Mouse (Mus musculus) brain, adult 2 months (tissue): Measurements from ENCODE around the gene Pih1d1.

ENCODE experiments used
- DNase-seq: peaks from one replicate; pipeline ENCODE4 v3.0.0; 2011; ENCODE audit warnings: low read depth, low spot score

The Pih1d1 gene

GRCm38 (mm10) chr7:45167761-45168445 lies 13.8 kb downstream of the Pih1d1 start:
- peak; percentile 88 for DNase-seq

GRCm38 (mm10) chr7:45168656-45169055 lies 14.6 kb downstream of the Pih1d1 start:
- DNase-seq, result peak; percentile 42

GRCm38 (mm10) chr7:45169495-45169894 lies 15.4 kb downstream of the Pih1d1 start:
- peak; percentile 86 for DNase-seq

GRCm38 (mm10) chr7:45172974-45173373 lies 18.9 kb downstream of the Pih1d1 start:
- no peak for DNase-seq

- peak; percentile 69 for DNase-seq
Observed at GRCm38 (mm10) chr7:45173772-45174171, 19.7 kb downstream of the Pih1d1 start.

GRCm38 (mm10) chr7:45174567-45175280 lies 20.6 kb downstream of the Pih1d1 start:
- no peak for DNase-seq

- DNase-seq, result no peak
Observed at GRCm38 (mm10) chr7:45175398-45175797, 21.3 kb downstream of the Pih1d1 start.

GRCm38 (mm10) chr7:45175929-45176328 lies 21.8 kb downstream of the Pih1d1 start:
- DNase-seq, result no peak

- no peak for DNase-seq
Observed at GRCm38 (mm10) chr7:45176356-45176755, 22.3 kb downstream of the Pih1d1 start.

- DNase-seq, result no peak
Observed at GRCm38 (mm10) chr7:45178550-45178949, 24.4 kb downstream of the Pih1d1 start.

- no peak for DNase-seq
Observed at GRCm38 (mm10) chr7:45179469-45179868, 25.4 kb downstream of the Pih1d1 start, which contains the start of gene Gfy. Gene Gfy (minus strand): TSS chr7:45179569.

GRCm38 (mm10) chr7:45180896-45181477 lies 26.9 kb downstream of the Pih1d1 start, which contains the start of gene Pth2:
Gene Pth2 (plus strand): TSS chr7:45180995.
- DNase-seq, result no peak

GRCm38 (mm10) chr7:45181540-45181939 lies 27.4 kb downstream of the Pih1d1 start:
- no peak for DNase-seq

GRCm38 (mm10) chr7:45182199-45182601 lies 28.1 kb downstream of the Pih1d1 start:
- peak; percentile 96 for DNase-seq

GRCm38 (mm10) chr7:45182606-45183005 lies 28.5 kb downstream of the Pih1d1 start:
- peak; percentile 50 for DNase-seq

GRCm38 (mm10) chr7:45183672-45184071 lies 29.6 kb downstream of the Pih1d1 start:
- DNase-seq, result no peak

GRCm38 (mm10) chr7:45185921-45186320 lies 31.8 kb downstream of the Pih1d1 start:
- no peak for DNase-seq

GRCm38 (mm10) chr7:45189600-45189999 lies 35.5 kb downstream of the Pih1d1 start:
- DNase-seq, result peak; percentile 82

- DNase-seq, result peak; percentile 56
Observed at GRCm38 (mm10) chr7:45190186-45190585, 36.1 kb downstream of the Pih1d1 start.

- no peak for DNase-seq
Observed at GRCm38 (mm10) chr7:45191161-45191560, 37.1 kb downstream of the Pih1d1 start.

GRCm38 (mm10) chr7:45191803-45192363 lies 37.8 kb downstream of the Pih1d1 start:
- peak; percentile 92 for DNase-seq
